Mouse (Mus musculus): ENCODE measurements at regions not wholly inside any gene's neighbourhood (a gene's known extent, or its start where the extent isn't known, plus 50 kb on each side); places are given as distances from the start of the nearest gene placed in this dataset.

DNA sequence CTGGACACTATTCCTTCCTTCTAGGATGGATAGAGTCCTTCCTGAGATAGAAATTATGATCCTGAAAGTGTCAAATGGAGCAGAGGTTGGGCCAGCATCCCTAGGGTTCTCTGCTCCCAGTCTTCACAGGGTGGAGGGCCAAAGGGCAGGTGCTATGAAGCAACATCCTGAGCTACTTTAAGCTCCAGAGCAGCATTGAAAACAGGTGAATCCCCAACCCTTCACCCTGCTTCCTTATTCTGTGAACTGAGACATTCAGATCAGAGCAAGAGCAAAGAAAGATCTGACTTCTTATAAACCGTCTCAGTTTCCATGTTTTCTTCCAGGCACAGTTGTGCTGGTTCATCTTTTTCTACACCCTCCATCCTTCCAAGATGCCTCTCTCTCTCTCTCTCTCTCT is 185.1 kb downstream of the Cog6 start:
- TF ChIP-seq EP300 (IDR thresholded peaks at IDR 0.05; ENCODE audit: insufficient read depth, low read depth, low read length) (no peak), CTCF (IDR thresholded peaks at IDR 0.05) (no peak), POLR2A (IDR thresholded peaks at IDR 0.05; ENCODE audit: insufficient read depth, low read depth, low read length) (no peak)
- no peak for DNase-seq
- intact Hi-C loops (cut with DNase I), result no loop called here
- no peaks in the 10 kb centered on the region for H3K4me1 ChIP-seq (ENCODE audit: control insufficient read depth, insufficient read depth, low read length)
- no peaks in the 10 kb centered on the region for H3K36me3 ChIP-seq (ENCODE audit: control insufficient read depth, insufficient read depth, low read length)
- WGBS, result 68% methylated on average over 1 of the region's 1 CpGs
- H3K27me3 ChIP-seq (ENCODE audit: control insufficient read depth, insufficient read depth, low read length), result no peaks in the 10 kb centered on the region
- H3K27ac ChIP-seq, result no peak overlapping the region
- H3K9ac ChIP-seq (ENCODE audit: low read depth, low read length), result no peak overlapping the region
- H3K4me3 ChIP-seq, result no peak overlapping the region
- H3K79me2 ChIP-seq (replicated peaks; ENCODE audit: control insufficient read depth, insufficient read depth, low read length), result no peaks in the 10 kb centered on the region

- Histone ChIP-seq H3K9ac (ENCODE audit: low read depth, low read length) (no peak overlapping the region), H3K79me2 (replicated peaks; ENCODE audit: control insufficient read depth, insufficient read depth, low read length) (no peaks in the 10 kb centered on the region), H3K36me3 (ENCODE audit: control insufficient read depth, insufficient read depth, low read length) (no peaks in the 10 kb centered on the region), H3K4me3 (no peak overlapping the region), H3K27ac (no peak overlapping the region), H3K4me1 (ENCODE audit: control insufficient read depth, insufficient read depth, low read length) (no peaks in the 10 kb centered on the region), H3K27me3 (ENCODE audit: control insufficient read depth, insufficient read depth, low read length) (no peaks in the 10 kb centered on the region)
- intact Hi-C loops (cut with DNase I), result no loop called here
- 83% methylated on average over 3 of the region's 3 CpGs for WGBS
- DNase-seq, result no peak
- TF ChIP-seq POLR2A (IDR thresholded peaks at IDR 0.05; ENCODE audit: insufficient read depth, low read depth, low read length), result no peak
- no peak for TF ChIP-seq CTCF (IDR thresholded peaks at IDR 0.05)
- TF ChIP-seq EP300 (IDR thresholded peaks at IDR 0.05; ENCODE audit: insufficient read depth, low read depth, low read length), result no peak
These were observed 186.9 kb downstream of the Cog6 start for GRCm38 (mm10) chr3:52830101-52830500.

GRCm38 (mm10) chr3:52829069-52829468 is 188.0 kb downstream of the Cog6 start:
- H3K79me2 ChIP-seq (replicated peaks; ENCODE audit: control insufficient read depth, insufficient read depth, low read length), result no peaks in the 10 kb centered on the region
- TF ChIP-seq CTCF (IDR thresholded peaks at IDR 0.05), result no peak
- no peak for TF ChIP-seq EP300 (IDR thresholded peaks at IDR 0.05; ENCODE audit: insufficient read depth, low read depth, low read length)
- no peak for TF ChIP-seq POLR2A (IDR thresholded peaks at IDR 0.05; ENCODE audit: insufficient read depth, low read depth, low read length)
- H3K27me3 ChIP-seq (ENCODE audit: control insufficient read depth, insufficient read depth, low read length), result no peaks in the 10 kb centered on the region
- no peak overlapping the region for H3K9ac ChIP-seq (ENCODE audit: low read depth, low read length)
- no peaks in the 10 kb centered on the region for H3K4me1 ChIP-seq (ENCODE audit: control insufficient read depth, insufficient read depth, low read length)
- H3K36me3 ChIP-seq (ENCODE audit: control insufficient read depth, insufficient read depth, low read length), result no peaks in the 10 kb centered on the region
- H3K4me3 ChIP-seq, result no peak overlapping the region
- DNase-seq, result no peak
- no peak overlapping the region for H3K27ac ChIP-seq
- 87% methylated on average over 6 of the region's 6 CpGs for WGBS
- intact Hi-C loops (cut with DNase I), result no loop called here

DNA sequence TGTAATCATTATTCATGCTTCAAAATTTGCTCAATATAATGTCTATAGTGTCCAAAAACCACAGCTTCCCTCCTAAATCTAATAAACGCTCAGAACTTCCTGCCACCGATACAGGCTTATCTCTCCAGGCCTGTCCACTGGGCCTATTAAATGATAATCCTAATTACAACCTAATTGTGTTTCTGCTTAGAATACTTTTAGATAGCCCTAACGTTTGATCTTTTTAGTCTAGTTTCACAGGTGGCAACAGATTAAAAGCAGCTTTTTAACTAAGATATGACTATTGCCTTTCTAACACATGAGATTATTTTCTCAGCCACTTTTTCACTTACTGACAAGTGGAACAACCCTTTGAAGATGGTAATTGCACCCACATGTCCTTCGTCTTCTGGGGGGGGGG is 188.6 kb downstream of the Cog6 start:
- no peak for DNase-seq
- intact Hi-C loops (cut with DNase I), result no loop called here
- 60% methylated on average over 4 of the region's 4 CpGs for WGBS
- no peaks in the 10 kb centered on the region for H3K4me1 ChIP-seq (ENCODE audit: control insufficient read depth, insufficient read depth, low read length)
- no peaks in the 10 kb centered on the region for H3K36me3 ChIP-seq (ENCODE audit: control insufficient read depth, insufficient read depth, low read length)
- no peak overlapping the region for H3K9ac ChIP-seq (ENCODE audit: low read depth, low read length)
- no peak overlapping the region for H3K27ac ChIP-seq
- no peaks in the 10 kb centered on the region for H3K27me3 ChIP-seq (ENCODE audit: control insufficient read depth, insufficient read depth, low read length)
- H3K79me2 ChIP-seq (replicated peaks; ENCODE audit: control insufficient read depth, insufficient read depth, low read length), result no peaks in the 10 kb centered on the region
- TF ChIP-seq POLR2A (IDR thresholded peaks at IDR 0.05; ENCODE audit: insufficient read depth, low read depth, low read length) (no peak), CTCF (IDR thresholded peaks at IDR 0.05) (no peak), EP300 (IDR thresholded peaks at IDR 0.05; ENCODE audit: insufficient read depth, low read depth, low read length) (no peak)
- no peak overlapping the region for H3K4me3 ChIP-seq

GRCm38 (mm10) chr3:52822848-52823247 is 194.2 kb downstream of the Cog6 start:
- no peak overlapping the region for H3K9ac ChIP-seq (ENCODE audit: low read depth, low read length)
- TF ChIP-seq EP300 (IDR thresholded peaks at IDR 0.05; ENCODE audit: insufficient read depth, low read depth, low read length), result no peak
- no peak for TF ChIP-seq CTCF (IDR thresholded peaks at IDR 0.05)
- no peak for TF ChIP-seq POLR2A (IDR thresholded peaks at IDR 0.05; ENCODE audit: insufficient read depth, low read depth, low read length)
- WGBS, result 83% methylated on average over 5 of the region's 5 CpGs

DNA sequence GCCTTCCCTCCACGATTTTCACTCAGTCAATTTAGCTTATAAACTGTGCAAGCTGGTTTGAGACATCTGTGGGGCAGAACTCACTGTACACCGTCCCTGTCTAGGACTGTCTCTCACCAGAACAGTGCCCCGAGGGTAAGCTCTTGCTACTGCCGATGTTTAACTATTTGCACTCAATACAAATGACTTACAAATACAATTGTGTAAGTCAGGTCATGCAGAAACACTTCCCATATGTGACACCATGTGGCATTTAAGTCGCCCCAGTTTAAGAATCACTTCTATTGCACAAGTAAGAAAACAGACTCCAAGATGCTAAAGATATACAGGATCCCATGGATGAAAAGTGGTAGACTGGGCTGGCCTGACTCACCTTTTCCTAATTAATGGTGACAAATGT is 195.6 kb downstream of the Cog6 start:
- H3K4me1 ChIP-seq (ENCODE audit: control insufficient read depth, insufficient read depth, low read length), result no peaks in the 10 kb centered on the region
- no peaks in the 10 kb centered on the region for H3K36me3 ChIP-seq (ENCODE audit: control insufficient read depth, insufficient read depth, low read length)
- intact Hi-C loops (cut with DNase I), result no loop called here
- DNase-seq, result no peak
- no peak overlapping the region for H3K27ac ChIP-seq
- 61% methylated on average over 5 of the region's 5 CpGs for WGBS
- H3K79me2 ChIP-seq (replicated peaks; ENCODE audit: control insufficient read depth, insufficient read depth, low read length), result no peaks in the 10 kb centered on the region
- no peaks in the 10 kb centered on the region for H3K27me3 ChIP-seq (ENCODE audit: control insufficient read depth, insufficient read depth, low read length)
- H3K4me3 ChIP-seq, result no peak overlapping the region
- no peak overlapping the region for H3K9ac ChIP-seq (ENCODE audit: low read depth, low read length)
- TF ChIP-seq EP300 (IDR thresholded peaks at IDR 0.05; ENCODE audit: insufficient read depth, low read depth, low read length) (no peak), CTCF (IDR thresholded peaks at IDR 0.05) (no peak), POLR2A (IDR thresholded peaks at IDR 0.05; ENCODE audit: insufficient read depth, low read depth, low read length) (no peak)

More at GRCm38 (mm10) chr3:52822848-52823247, 194.2 kb downstream of the Cog6 start:
- intact Hi-C loops (cut with DNase I), result no loop called here
- Histone ChIP-seq H3K4me3 (no peak overlapping the region), H3K79me2 (replicated peaks; ENCODE audit: control insufficient read depth, insufficient read depth, low read length) (no peaks in the 10 kb centered on the region), H3K36me3 (ENCODE audit: control insufficient read depth, insufficient read depth, low read length) (no peaks in the 10 kb centered on the region), H3K27ac (no peak overlapping the region), H3K27me3 (ENCODE audit: control insufficient read depth, insufficient read depth, low read length) (no peaks in the 10 kb centered on the region), H3K4me1 (ENCODE audit: control insufficient read depth, insufficient read depth, low read length) (no peaks in the 10 kb centered on the region)
- no peak for DNase-seq
